ENCODE assay signal across 8 mouse cellular contexts in the genomic region with DNA sequence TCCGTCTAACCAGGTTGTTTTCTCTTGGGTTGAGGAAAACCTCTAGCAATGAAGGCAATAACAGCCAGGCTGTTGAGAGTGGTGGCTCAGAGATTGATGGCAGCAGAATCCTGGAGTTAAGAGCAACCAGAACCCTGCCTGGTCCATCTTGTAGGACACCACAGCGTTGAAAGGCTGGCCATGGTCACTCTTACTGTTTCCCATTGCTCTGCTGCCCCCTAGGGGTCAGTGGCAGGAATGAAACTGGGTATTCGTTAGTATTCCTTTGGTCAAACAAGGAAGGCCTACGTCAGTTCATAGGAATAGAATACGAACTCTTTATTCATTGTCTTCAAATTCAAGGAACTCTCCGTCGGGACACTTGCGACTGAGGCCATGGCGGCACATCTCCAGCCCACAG. TPM values are rescaled to one million over a fixed set of nuclear protein-coding genes. Genes with fewer than 3 reads are reported as not detected.
A peak's percentile ranks its signal among the peaks of the same experiment; 100 is the strongest.
DNase-seq lines count a peak whose midpoint lies in the region; ATAC-seq and TF ChIP-seq lines count a peak whose summit lies in the region.

No protein-coding gene starts in this region.

- H3K27ac ChIP-seq in heart, adult 2 months: no peak overlapping the region
- H3K27ac ChIP-seq in heart, embryonic 12.5 days (ENCODE audit: poor library complexity, severe bottlenecking): no peak overlapping the region
- H3K27ac ChIP-seq in embryonic facial prominence, embryonic 11.5 days (replicated peaks; ENCODE audit: low read depth, low read length): no peak overlapping the region
- H3K27ac ChIP-seq in small intestine, adult 2 months (ENCODE audit: insufficient read depth, low read depth, low read length): no peak overlapping the region

- no peaks in the 10 kb centered on the region for H3K9me3 ChIP-seq in heart, embryonic 12.5 days (replicated peaks)
- H3K9me3 ChIP-seq in embryonic facial prominence, embryonic 11.5 days (replicated peaks; ENCODE audit: control insufficient read depth, low read length): no peaks in the 10 kb centered on the region

- no peak overlapping the region for H3K4me3 ChIP-seq in heart, adult 2 months
- no peak overlapping the region for H3K4me3 ChIP-seq in heart, embryonic 12.5 days
- no peak overlapping the region for H3K4me3 ChIP-seq in embryonic facial prominence, embryonic 11.5 days (ENCODE audit: low read depth, low read length)
- no peak overlapping the region for H3K4me3 ChIP-seq in small intestine, adult 2 months (ENCODE audit: low read depth, low read length)

- H3K4me1 ChIP-seq in heart, adult 2 months (ENCODE audit: control insufficient read depth, insufficient read depth, low read length): no peaks in the 10 kb centered on the region
- 0 out of 2 replicates have a peak, but pooled peaks cover 3% of the 10 kb centered on the region for H3K4me1 ChIP-seq in heart, embryonic 12.5 days (replicated peaks)
- H3K4me1 ChIP-seq in embryonic facial prominence, embryonic 11.5 days (ENCODE audit: control insufficient read depth, insufficient read depth, low read length): no peaks in the 10 kb centered on the region
- no peaks in the 10 kb centered on the region for H3K4me1 ChIP-seq in small intestine, adult 2 months (ENCODE audit: control insufficient read depth, insufficient read depth, insufficient read length, low read length)

- peak; percentile 99 for TF ChIP-seq CTCF in heart, adult 2 months (IDR thresholded peaks at IDR 0.05)
- peak; percentile 85; the same call in 1 of the 2 replicates for TF ChIP-seq CTCF in small intestine, adult 2 months (IDR thresholded peaks at IDR 0.05; ENCODE audit: extremely low read depth, insufficient read length, insufficient replicate concordance, low read depth, low read length)

- H3K9ac ChIP-seq in heart, adult 2 months (ENCODE audit: low read depth, low read length): no peak overlapping the region
- H3K9ac ChIP-seq in heart, embryonic 12.5 days: no peak overlapping the region
- H3K9ac ChIP-seq in embryonic facial prominence, embryonic 11.5 days (replicated peaks; ENCODE audit: low read length): no peak overlapping the region

- H3K79me2 ChIP-seq in heart, adult 2 months (replicated peaks; ENCODE audit: control insufficient read depth, insufficient read depth, low read length): no peaks in the 10 kb centered on the region

- peaks cover 4% of the 10 kb centered on the region; the same call in 1 of the 2 replicates for H3K27me3 ChIP-seq in heart, adult 2 months (ENCODE audit: control insufficient read depth, insufficient read depth, low read length)
- peaks cover 70% of the 10 kb centered on the region for H3K27me3 ChIP-seq in heart, embryonic 12.5 days (replicated peaks)
- H3K27me3 ChIP-seq in embryonic facial prominence, embryonic 11.5 days (ENCODE audit: control insufficient read depth, insufficient read depth, low read length): peaks cover 31% of the 10 kb centered on the region
- H3K27me3 ChIP-seq in small intestine, adult 2 months (ENCODE audit: control insufficient read depth, insufficient read depth, low read length): no peaks in the 10 kb centered on the region; the same call in 1 of the 2 replicates

- WGBS in heart, adult 2 months: 16% methylated on average over 9 of the region's 9 CpGs
- WGBS in heart, embryonic 12.5 days: 9% methylated on average over 9 of the region's 9 CpGs
- 12% methylated on average over 9 of the region's 9 CpGs for WGBS in embryonic facial prominence, embryonic 11.5 days
- WGBS in small intestine, adult 2 months: 15% methylated on average over 9 of the region's 9 CpGs

- H3K36me3 ChIP-seq in heart, adult 2 months (ENCODE audit: control insufficient read depth, insufficient read depth, low read length): no peaks in the 10 kb centered on the region
- H3K36me3 ChIP-seq in heart, embryonic 12.5 days: no peaks in the 10 kb centered on the region
- H3K36me3 ChIP-seq in embryonic facial prominence, embryonic 11.5 days (replicated peaks; ENCODE audit: control insufficient read depth, insufficient read depth, low read depth, low read length): no peaks in the 10 kb centered on the region
- H3K36me3 ChIP-seq in small intestine, adult 2 months (ENCODE audit: control insufficient read depth, insufficient read depth, low read length): no peaks in the 10 kb centered on the region

- intact Hi-C loops in heart, adult 2 months (cut with DNase I): loop anchor here (1.0 to 10.0 kb wide), 4 partner anchors 83 to 670 kb away; no protein-coding TSS in a partner anchor
- intact Hi-C loops in heart, postnatal 36 days (cut with DNase I): loop anchor here (10.0 kb wide), 1 partner anchor 494 kb away; no protein-coding TSS in a partner anchor

- peak; percentile 42 to 63 for DNase-seq in heart, adult 2 months
- DNase-seq in adrenal gland, postnatal 36 days: peak; percentile 70 to 82
- DNase-seq in embryonic facial prominence, embryonic 11.5 days (ENCODE audit: low spot score): peak; percentile 84
- peak; percentile 57 to 66 for DNase-seq in heart, postnatal 36 days
- DNase-seq in left cerebral cortex, adult 11 months (ENCODE audit: low spot score): peak; percentile 13

- no peak for TF ChIP-seq EP300 in heart, adult 2 months (IDR thresholded peaks at IDR 0.05; ENCODE audit: insufficient read depth, low read depth, low read length)

- no peak for TF ChIP-seq POLR2A in heart, adult 2 months (IDR thresholded peaks at IDR 0.05; ENCODE audit: insufficient read depth, low read depth, low read length)
- no peak for TF ChIP-seq POLR2A in small intestine, adult 2 months (IDR thresholded peaks at IDR 0.05; ENCODE audit: low read depth, low read length)

- no peak overlapping the region for H3K4me2 ChIP-seq in heart, embryonic 12.5 days
- H3K4me2 ChIP-seq in embryonic facial prominence, embryonic 11.5 days (ENCODE audit: low read depth, low read length): no peak overlapping the region

- no peak for ATAC-seq in heart, embryonic 12.5 days (ENCODE audit: insufficient number of reproducible peaks, low FRiP score)
- no peak for ATAC-seq in embryonic facial prominence, embryonic 11.5 days (replicated peaks; ENCODE audit: insufficient number of reproducible peaks, low FRiP score, low TSS enrichment, low read depth)
- ATAC-seq in megakaryocyte-erythroid progenitor cell, adult 5-6 weeks (replicated peaks; ENCODE audit: low FRiP score, low TSS enrichment, poor library complexity, severe bottlenecking): peak; percentile 80

RNA-seq across cellular contexts. Expression of gene Dmrt3, which starts 18.4 kb away (rescaled TPM):
- not detected for total RNA-seq in heart, adult 2 months (2021)
- 0.37 TPM in 1 of 2 replicates, not detected in the other for polyA plus RNA-seq in heart, adult 2 months (2012; rRNA removed)
- polyA plus RNA-seq in heart, embryonic 12.5 days (2016; fragmentation: Nextera tagmentation; extraction: Ambion mirVana): 0.18 TPM in 1 of 2 replicates, not detected in the other
- not detected for total RNA-seq in adrenal gland, postnatal 36 days (2021)
- polyA plus RNA-seq in embryonic facial prominence, embryonic 11.5 days (2014; fragmentation: Nextera tagmentation; extraction: Ambion mirVana): 1.6 and 2.9 TPM in 2 replicates
- total RNA-seq in heart, postnatal 36 days (2021): not detected
- total RNA-seq in megakaryocyte-erythroid progenitor cell, adult 5-6 weeks (2014; fragmentation: Nextera tagmentation): not detected in 2 replicates
- not detected in 2 replicates for total RNA-seq in megakaryocyte-erythroid progenitor cell, adult 5-6 weeks (2017)
- polyA plus RNA-seq in small intestine, adult 2 months (2012; rRNA removed): 0.04 and 0.33 TPM in 2 replicates

RNA-seq across cellular contexts. Expression of gene Dmrt2, which starts 43.7 kb away (rescaled TPM):
- total RNA-seq in heart, adult 2 months (2021): under 1 TPM; 0.09 to 0.23 TPM
- 0.12 and 0.37 TPM in 2 replicates for polyA plus RNA-seq in heart, adult 2 months (2012; rRNA removed)
- 0.46 and 0.83 TPM in 2 replicates for polyA plus RNA-seq in heart, embryonic 12.5 days (2016; fragmentation: Nextera tagmentation; extraction: Ambion mirVana)
- 1 to 10 TPM; 4.3 to 5.1 TPM for total RNA-seq in adrenal gland, postnatal 36 days (2021)
- 6.1 and 7.4 TPM in 2 replicates for polyA plus RNA-seq in embryonic facial prominence, embryonic 11.5 days (2014; fragmentation: Nextera tagmentation; extraction: Ambion mirVana)
- not detected for total RNA-seq in heart, postnatal 36 days (2021)
- not detected in 2 replicates for total RNA-seq in megakaryocyte-erythroid progenitor cell, adult 5-6 weeks (2014; fragmentation: Nextera tagmentation)
- total RNA-seq in megakaryocyte-erythroid progenitor cell, adult 5-6 weeks (2017): not detected in 2 replicates
- polyA plus RNA-seq in small intestine, adult 2 months (2012; rRNA removed): 0.22 and 0.25 TPM in 2 replicates

Comparison
In these comparisons a context has a peak if more than half of its experiments do, and no peak if none do; other contexts are left out.
1. DNase-seq: peak in every context shown above with its lines; median percentile 84 in embryonic facial prominence, embryonic 11.5 days; 76 in adrenal gland, postnatal 36 days; 62 in heart, postnatal 36 days; 52 in heart, adult 2 months; 13 in left cerebral cortex, adult 11 months.
2. RNA of gene Dmrt2, which starts 43.7 kb away (total RNA-seq): 4.3 to 5.1 TPM in adrenal gland, postnatal 36 days; 0.09 to 0.23 TPM in heart, adult 2 months, not detected in heart, postnatal 36 days and not detected in megakaryocyte-erythroid progenitor cell, adult 5-6 weeks; every median in the first group is over 4 times any median in the second.